Mouse (Mus musculus) forebrain, embryonic 16.5 days (tissue): ENCODE measurements around the gene Slc30a5. TPM values are rescaled to one million over a fixed set of nuclear protein-coding genes. Genes with fewer than 3 reads are reported as not detected.

ENCODE experiments used
- ATAC-seq: fragments of 200-750 bp; cut with Nextera tagmentation; 2 replicates; pipeline ENCODE4 v1.8.0; 2017; ENCODE audit warnings: mild to moderate bottlenecking, moderate library complexity
- H3K27ac ChIP-seq: fragments of 300-500 bp; sonication (generic); 2 replicates; pipeline ENCODE4 v1.5.1; 2014; ENCODE audit warnings: low read length, control low read depth
- H3K27me3 ChIP-seq: fragments of 300-500 bp; sonication (generic); replicated peaks from 2 replicates; pipeline ENCODE4 v1.6.1; 2014; ENCODE audit warnings: low read length; ENCODE audit not compliant: control insufficient read depth, insufficient read depth
- H3K36me3 ChIP-seq: fragments of 300-500 bp; sonication (generic); 2 replicates; pipeline ENCODE4 v1.6.1; 2014; ENCODE audit not compliant: control insufficient read depth, insufficient read depth
- H3K4me1 ChIP-seq: fragments of 300-500 bp; sonication (generic); replicated peaks from 2 replicates; pipeline ENCODE4 v1.6.1; 2014; ENCODE audit warnings: low read length; ENCODE audit not compliant: control insufficient read depth, insufficient read depth
- H3K4me2 ChIP-seq: fragments of 300-500 bp; sonication (generic); 2 replicates; pipeline ENCODE4 v1.6.1; 2014; ENCODE audit warnings: mild to moderate bottlenecking, low read length, control low read depth
- H3K4me3 ChIP-seq: fragments of 300-500 bp; sonication (generic); replicated peaks from 2 replicates; pipeline ENCODE4 v1.5.1; 2014; ENCODE audit warnings: mild to moderate bottlenecking, low read length, control low read depth
- H3K9ac ChIP-seq: fragments of 300-500 bp; sonication (generic); replicated peaks from 2 replicates; pipeline ENCODE4 v1.6.1; 2014; ENCODE audit warnings: low read depth, low read length, control low read depth
- H3K9me3 ChIP-seq: fragments of 300-500 bp; sonication (generic); 2 replicates; pipeline ENCODE4 v1.6.1; 2016; ENCODE audit warnings: low read length; ENCODE audit not compliant: control insufficient read depth
- WGBS: fragments of 180-500 bp; shearing (Covaris S2); extraction: QIAGEN DNeasy Blood & Tissue Kit; methylation state at CpG from one replicate; pipeline ENCODE4 v1.1.7; 2014; 5-methylcytosine and 5-hydroxymethylcytosine counted together
- polyA plus RNA-seq: library from polyadenylated mRNA; unstranded; fragments of >200 nt; fragmentation: Nextera tagmentation; extraction: Ambion mirVana; gene quantifications from 2 replicates; pipeline ENCODE4 v1.2.1, GENCODE M21; 2015

Gene Slc30a5
- polyA plus RNA-seq, 1 experiment from 2014 or later: 34.9 TPM

- 73% methylated on average over 6 of the region's 6 CpGs for WGBS
- no peak for ATAC-seq
- H3K9me3 ChIP-seq: no peaks in the 10 kb centered on the region
Measured at GRCm38 (mm10) chr13:100787316-100788010, 45.8 kb downstream of the Slc30a5 start.

DNA sequence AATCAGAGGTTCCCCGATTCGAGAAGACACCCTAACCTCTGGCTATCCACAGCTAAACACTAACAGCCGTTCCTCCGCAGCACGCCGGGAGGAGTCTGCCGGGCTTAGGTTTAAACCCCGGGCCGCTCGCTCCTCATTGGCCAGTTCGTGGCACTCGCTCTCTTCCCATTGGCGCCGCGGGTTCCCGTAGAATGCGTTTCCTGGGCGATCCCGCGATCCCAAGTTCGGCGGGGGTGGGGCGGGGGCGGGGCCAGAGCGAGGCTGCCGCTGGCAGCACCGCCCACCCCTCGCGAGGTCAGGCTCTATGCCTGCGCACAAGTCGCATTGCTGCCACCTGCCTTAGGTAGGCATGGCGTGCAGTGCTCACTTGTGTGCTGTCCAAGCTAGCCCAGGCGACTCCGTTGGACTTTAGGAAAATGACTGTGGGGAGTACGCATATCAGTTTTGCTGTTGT is 46.8 kb downstream of the Slc30a5 start, which contains the start of gene Ccnb1:
TSS of gene Ccnb1 (minus strand) at position 157 of the 454 bp plus-strand sequence.
- peaks cover 21% of the 10 kb centered on the region for H3K4me1 ChIP-seq

More at GRCm38 (mm10) chr13:100787316-100788010, 45.8 kb downstream of the Slc30a5 start:
- Histone ChIP-seq H3K9ac (no peak overlapping the region), H3K27ac (no peak overlapping the region), H3K4me2 (no peak overlapping the region), H3K4me3 (no peak overlapping the region), H3K4me1 (peaks cover 21% of the 10 kb centered on the region), H3K36me3 (no peaks in the 10 kb centered on the region), H3K27me3 (no peaks in the 10 kb centered on the region)

GRCm38 (mm10) chr13:100785806-100786413 is 47.3 kb downstream of the Slc30a5 start:
- Histone ChIP-seq H3K4me1 (peaks cover 21% of the 10 kb centered on the region), H3K4me3 (peak overlapping the region; percentile 68), H3K27ac (no peak overlapping the region), H3K36me3 (no peaks in the 10 kb centered on the region), H3K4me2 (peak overlapping the region; percentile 96), H3K9ac (peak overlapping the region; percentile 57), H3K9me3 (no peaks in the 10 kb centered on the region), H3K27me3 (no peaks in the 10 kb centered on the region)
- under 1% methylated on average over 30 of the region's 30 CpGs for WGBS
- peak; percentile 31 for ATAC-seq

More for the DNA sequence above, 46.8 kb downstream of the Slc30a5 start, which contains the start of gene Ccnb1:
- Histone ChIP-seq H3K36me3 (no peaks in the 10 kb centered on the region), H3K27ac (no peak within 1 kb of the TSS), H3K4me2 (peak within 1 kb of the TSS; percentile 96), H3K9me3 (no peaks in the 10 kb centered on the region), H3K27me3 (no peaks in the 10 kb centered on the region), H3K4me3 (peak within 1 kb of the TSS; percentile 68), H3K9ac (peak within 1 kb of the TSS; percentile 57)
- under 1% methylated on average over 35 of the region's 35 CpGs for WGBS
- peak; percentile 99 for ATAC-seq

DNA sequence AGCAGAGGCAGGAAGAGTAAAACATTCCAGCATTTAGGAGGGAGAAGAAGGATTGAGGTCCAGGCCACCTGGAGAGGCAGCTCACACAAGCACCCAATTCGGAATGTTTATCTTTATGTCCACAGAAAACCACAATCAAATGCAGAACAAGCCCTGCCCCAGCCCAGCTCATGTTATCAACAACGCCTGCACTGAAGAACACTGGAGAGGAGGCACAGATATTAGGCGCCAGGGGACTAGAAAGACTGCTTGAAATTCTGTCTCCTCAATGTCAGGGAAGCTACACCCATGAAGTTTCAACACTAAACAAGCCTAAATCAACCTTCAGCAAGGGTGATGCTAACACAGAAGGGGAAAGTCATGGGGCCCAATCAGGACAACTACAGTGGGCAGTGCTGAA is 55.7 kb downstream of the Slc30a5 start:
- Histone ChIP-seq H3K9me3 (no peaks in the 10 kb centered on the region), H3K4me1 (peaks cover 9% of the 10 kb centered on the region), H3K4me3 (no peak overlapping the region), H3K4me2 (no peak overlapping the region), H3K27ac (no peak overlapping the region), H3K27me3 (no peaks in the 10 kb centered on the region), H3K9ac (no peak overlapping the region), H3K36me3 (no peaks in the 10 kb centered on the region)
- WGBS: 82% methylated on average over 3 of the region's 3 CpGs
- ATAC-seq: no peak

GRCm38 (mm10) chr13:100776710-100777109 is 56.5 kb downstream of the Slc30a5 start:
- Histone ChIP-seq H3K9me3 (no peaks in the 10 kb centered on the region), H3K27ac (no peak overlapping the region), H3K27me3 (no peaks in the 10 kb centered on the region), H3K4me2 (no peak overlapping the region), H3K4me1 (peaks cover 9% of the 10 kb centered on the region), H3K9ac (no peak overlapping the region), H3K4me3 (no peak overlapping the region), H3K36me3 (no peaks in the 10 kb centered on the region)
- ATAC-seq: no peak
- 62% methylated on average over 6 of the region's 6 CpGs for WGBS

- ATAC-seq: peak; percentile 26
- WGBS: 15% methylated on average over 8 of the region's 8 CpGs
- Histone ChIP-seq H3K4me1 (peaks cover 9% of the 10 kb centered on the region), H3K9ac (0 out of 2 replicates have a peak overlapping the region, but pooled peaks have one; percentile 5), H3K9me3 (no peaks in the 10 kb centered on the region), H3K4me2 (peak overlapping the region; percentile 93), H3K27me3 (no peaks in the 10 kb centered on the region), H3K4me3 (peak overlapping the region; percentile 65), H3K36me3 (no peaks in the 10 kb centered on the region), H3K27ac (no peak overlapping the region)
Measured at GRCm38 (mm10) chr13:100776056-100776419, 57.2 kb downstream of the Slc30a5 start.

- peak; percentile 99 for ATAC-seq
- Histone ChIP-seq H3K9me3 (no peaks in the 10 kb centered on the region), H3K27me3 (no peaks in the 10 kb centered on the region), H3K4me3 (peak within 1 kb of the TSS; percentile 65), H3K36me3 (no peaks in the 10 kb centered on the region), H3K4me1 (peaks cover 9% of the 10 kb centered on the region), H3K27ac (no peak within 1 kb of the TSS), H3K9ac (peak within 1 kb of the TSS; percentile 61), H3K4me2 (peak within 1 kb of the TSS; percentile 93)
- WGBS: under 1% methylated on average over 46 of the region's 46 CpGs
Measured at GRCm38 (mm10) chr13:100775252-100776055, 57.8 kb downstream of the Slc30a5 start, which contains the start of gene Cenph. TSS of gene Cenph (minus strand) at chr13:100775899.

GRCm38 (mm10) chr13:100774704-100775103 is 58.5 kb downstream of the Slc30a5 start:
- Histone ChIP-seq H3K4me1 (peaks cover 9% of the 10 kb centered on the region), H3K27ac (no peak overlapping the region), H3K9me3 (no peaks in the 10 kb centered on the region), H3K27me3 (no peaks in the 10 kb centered on the region), H3K4me2 (peak overlapping the region; percentile 93), H3K4me3 (peak overlapping the region; percentile 65), H3K9ac (no peak overlapping the region), H3K36me3 (peaks cover 3% of the 10 kb centered on the region; the same call in 1 of the 2 replicates)
- no peak for ATAC-seq

DNA sequence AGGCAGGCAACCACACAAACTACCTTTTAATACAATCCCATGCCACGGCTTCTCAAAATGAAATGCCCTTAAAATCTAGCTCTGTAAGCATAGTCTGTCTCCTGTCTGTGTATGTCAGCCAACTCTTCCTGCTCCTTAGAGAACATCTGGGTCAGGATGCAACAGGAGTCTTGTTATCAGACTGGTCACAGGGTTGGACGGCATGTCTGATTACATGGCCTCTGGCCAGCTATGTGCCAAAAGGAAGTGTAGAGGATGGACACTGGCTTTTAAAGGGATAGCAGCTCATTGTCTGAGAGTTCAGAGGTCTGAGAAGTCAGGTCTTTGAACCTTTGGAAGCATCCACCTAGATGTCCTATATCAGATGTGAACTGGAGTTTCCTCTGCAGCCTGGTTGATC is 77.9 kb downstream of the Slc30a5 start:
- no peak overlapping the region for H3K27ac ChIP-seq
- H3K27me3 ChIP-seq: no peaks in the 10 kb centered on the region
- H3K4me2 ChIP-seq: no peak overlapping the region
- H3K9me3 ChIP-seq: no peaks in the 10 kb centered on the region
- WGBS: 84% methylated on average over 2 of the region's 2 CpGs
- no peaks in the 10 kb centered on the region for H3K36me3 ChIP-seq
- ATAC-seq: no peak
- H3K9ac ChIP-seq: no peak overlapping the region
- no peaks in the 10 kb centered on the region for H3K4me1 ChIP-seq
- no peak overlapping the region for H3K4me3 ChIP-seq
